Mouse (Mus musculus) C2C12 (cell line): ENCODE results near the gene Trpv2. TPM values are rescaled to one million over a fixed set of nuclear protein-coding genes. Genes with fewer than 3 reads are reported as not detected.

Experiments
- H3K27me3 ChIP-seq: one replicate; pipeline ENCODE4 v1.6.1; 2011; ENCODE audit not compliant: control insufficient read depth, insufficient read depth, insufficient read length
- H3K36me3 ChIP-seq: one replicate; pipeline ENCODE4 v1.6.1; 2011; ENCODE audit not compliant: control insufficient read depth, insufficient read depth
- H3K4me3 ChIP-seq: one replicate; pipeline ENCODE4 v1.5.1; 2011; ENCODE audit warnings: mild to moderate bottlenecking, control low read depth; ENCODE audit not compliant: poor library complexity, insufficient read depth, severe bottlenecking
- H3K79me2 ChIP-seq: one replicate; pipeline ENCODE4 v1.6.1; 2011; ENCODE audit not compliant: control insufficient read depth, insufficient read depth
- H3K79me3 ChIP-seq: one replicate; pipeline ENCODE4 v1.6.1; 2011; ENCODE audit warnings: low read depth, control low read depth
- H3ac ChIP-seq: one replicate; pipeline ENCODE3; 2011; ENCODE audit warnings: low read depth; ENCODE audit not compliant: control insufficient read depth, insufficient read length
- CEBPB ChIP-seq: IDR thresholded peaks from one replicate; pipeline ENCODE4 v1.6.1; 2011; ENCODE audit warnings: low read depth, mild to moderate bottlenecking, control low read depth, moderate library complexity
- CTCF ChIP-seq: IDR thresholded peaks from one replicate; pipeline ENCODE4 v1.5.1; 2011; ENCODE audit not compliant: control insufficient read depth, insufficient read depth, insufficient read length
- FOSL1 ChIP-seq: IDR thresholded peaks from one replicate; pipeline ENCODE4 v1.8.0; 2011; ENCODE audit warnings: mild to moderate bottlenecking, low read length; ENCODE audit not compliant: poor library complexity, insufficient read depth, severe bottlenecking
- MAX ChIP-seq: IDR thresholded peaks from one replicate; pipeline ENCODE4 v1.6.1; 2011; ENCODE audit warnings: mild to moderate bottlenecking, control low read depth
- MYOD1 ChIP-seq: IDR thresholded peaks from one replicate; pipeline ENCODE4 v1.6.1; 2011; ENCODE audit warnings: low read depth; ENCODE audit not compliant: control insufficient read depth, insufficient read length
- MYOG ChIP-seq: IDR thresholded peaks from one replicate; pipeline ENCODE4 v1.6.1; 2011; ENCODE audit not compliant: control insufficient read depth, insufficient read length; ENCODE audit errors: extremely low read depth
- USF1 ChIP-seq: IDR thresholded peaks from one replicate; pipeline ENCODE4 v1.6.1; 2011; ENCODE audit warnings: low read depth, mild to moderate bottlenecking, control low read depth, moderate library complexity
- polyA plus RNA-seq: library from polyadenylated mRNA; unstranded; fragments of >200 nt; fragmentation: generic; extraction: Trizol; gene quantifications from one replicate; pipeline ENCODE4 v1.2.1, GENCODE M21; 2012; ENCODE audit warnings: missing spikeins

Trpv2 gene
- polyA plus RNA-seq, 1 experiment = 12.8 TPM

- H3K36me3 ChIP-seq = no peaks in the 10 kb centered on the region
- no peaks in the 10 kb centered on the region for H3K79me3 ChIP-seq
- H3ac ChIP-seq = no peak overlapping the region
- H3K4me3 ChIP-seq = no peak overlapping the region
- TF ChIP-seq USF1 (no peak), FOSL1 (no peak), CTCF (no peak), CEBPB (no peak), MYOG (no peak), MAX (no peak), MYOD1 (no peak)
- H3K27me3 ChIP-seq = no peaks in the 10 kb centered on the region
- H3K79me2 ChIP-seq = no peaks in the 10 kb centered on the region
These were observed 15.1 kb downstream of the Trpv2 start for GRCm38 (mm10) chr11:62589391-62589790.

- TF ChIP-seq MYOG = no peak
- TF ChIP-seq CTCF = no peak
- TF ChIP-seq FOSL1 = no peak
- no peak for TF ChIP-seq CEBPB
- no peak for TF ChIP-seq USF1
- no peak for TF ChIP-seq MAX
- no peak for TF ChIP-seq MYOD1
- Histone ChIP-seq H3K36me3 (no peaks in the 10 kb centered on the region), H3K79me3 (no peaks in the 10 kb centered on the region), H3K27me3 (no peaks in the 10 kb centered on the region), H3ac (no peak overlapping the region), H3K4me3 (no peak overlapping the region), H3K79me2 (no peaks in the 10 kb centered on the region)
These were observed 16.7 kb downstream of the Trpv2 start for GRCm38 (mm10) chr11:62591026-62591425.

- Histone ChIP-seq H3ac (no peak overlapping the region), H3K79me3 (no peaks in the 10 kb centered on the region), H3K4me3 (no peak overlapping the region), H3K36me3 (no peaks in the 10 kb centered on the region), H3K79me2 (no peaks in the 10 kb centered on the region), H3K27me3 (no peaks in the 10 kb centered on the region)
- no peak for TF ChIP-seq USF1
- no peak for TF ChIP-seq FOSL1
- TF ChIP-seq MAX = no peak
- no peak for TF ChIP-seq MYOG
- TF ChIP-seq MYOD1 = no peak
- no peak for TF ChIP-seq CEBPB
- TF ChIP-seq CTCF = no peak
These were observed 17.8 kb downstream of the Trpv2 start for GRCm38 (mm10) chr11:62591904-62592575.

GRCm38 (mm10) chr11:62598571-62598970 lies 24.3 kb downstream of the Trpv2 start:
- H3K79me2 ChIP-seq = peaks cover 10% of the 10 kb centered on the region
- H3ac ChIP-seq = no peak overlapping the region
- H3K79me3 ChIP-seq = peaks cover 9% of the 10 kb centered on the region
- H3K27me3 ChIP-seq = no peaks in the 10 kb centered on the region
- H3K4me3 ChIP-seq = no peak overlapping the region
- TF ChIP-seq USF1 (no peak), FOSL1 (no peak), CEBPB (no peak), MYOD1 (no peak), MAX (no peak), MYOG (no peak)
- H3K36me3 ChIP-seq = peaks cover 7% of the 10 kb centered on the region

- Histone ChIP-seq H3K4me3 (peak overlapping the region; percentile 21), H3K36me3 (peaks cover 41% of the 10 kb centered on the region), H3K79me2 (peaks cover 36% of the 10 kb centered on the region), H3K79me3 (peaks cover 25% of the 10 kb centered on the region), H3K27me3 (no peaks in the 10 kb centered on the region), H3ac (peak overlapping the region; percentile 69)
- TF ChIP-seq CTCF = no peak
- TF ChIP-seq FOSL1 = no peak
- TF ChIP-seq MYOG = no peak
- no peak for TF ChIP-seq USF1
- no peak for TF ChIP-seq MYOD1
- no peak for TF ChIP-seq MAX
- no peak for TF ChIP-seq CEBPB
These were observed 27.7 kb downstream of the Trpv2 start for GRCm38 (mm10) chr11:62601732-62602618.

GRCm38 (mm10) chr11:62602619-62603311 lies 28.5 kb downstream of the Trpv2 start:
- Histone ChIP-seq H3ac (peak overlapping the region; percentile 85), H3K79me3 (peaks cover 25% of the 10 kb centered on the region), H3K79me2 (peaks cover 36% of the 10 kb centered on the region), H3K4me3 (peak overlapping the region; percentile 100), H3K36me3 (peaks cover 49% of the 10 kb centered on the region), H3K27me3 (no peaks in the 10 kb centered on the region)
- peak; percentile 97 for TF ChIP-seq MAX
- no peak for TF ChIP-seq MYOD1
- peak; percentile 1 for TF ChIP-seq CEBPB
- TF ChIP-seq CTCF = no peak
- no peak for TF ChIP-seq MYOG
- peak; percentile 32 for TF ChIP-seq USF1
- TF ChIP-seq FOSL1 = no peak
